ENCODE assay signal across 18 mouse cellular contexts in genomic region chr8:93976446-93977211, GRCm38 (mm10). TPM values are rescaled to one million over a fixed set of nuclear protein-coding genes. Genes with fewer than 3 reads are reported as not detected.
DNase-seq lines count a peak whose midpoint lies in the region; ATAC-seq and TF ChIP-seq lines count a peak whose summit lies in the region.
"Had no signal": no experiment of that assay in that cellular context is flagged by ENCODE, and none has a peak within 500 bp of the region (broad histone marks: within the 10 kb centered on the region; RNA-seq: fewer than 3 reads in every experiment).

No protein-coding gene starts in this region.

- ATAC-seq in kidney, postnatal 0 days (replicated peaks; ENCODE audit: low FRiP score, low read depth), result no peak
- ATAC-seq in liver, postnatal 0 days, result no peak
- ATAC-seq: forebrain, embryonic 13.5 days had no signal

- TF ChIP-seq CTCF in kidney, postnatal 0 days (IDR thresholded peaks at IDR 0.05; ENCODE audit: low read depth), result peak; percentile 35; the same call in 1 of the 2 replicates
- TF ChIP-seq CTCF in liver, postnatal 0 days (IDR thresholded peaks at IDR 0.05; ENCODE audit: low read depth), result 0 out of 2 replicates have a peak, but pooled peaks have one; percentile 16

- no peak for TF ChIP-seq EP300 in liver, postnatal 0 days (IDR thresholded peaks at IDR 0.05; ENCODE audit: low read depth)

- DNase-seq in gastrocnemius, postnatal 10 days, result peak; percentile 3
- no peak for DNase-seq in gastrocnemius, postnatal 14 days
- no peak for DNase-seq in kidney, postnatal 0 days (ENCODE audit: low spot score)
- DNase-seq in kidney, postnatal 4 days, result no peak
- peak; percentile 35 for DNase-seq in testis, postnatal 10 days (ENCODE audit: low spot score)
- DNase-seq in testis, postnatal 14 days (ENCODE audit: low spot score), result no peak
- DNase-seq in liver, postnatal 0 days, result no peak
- no peak for DNase-seq in ovary, adult 18-20 months (ENCODE audit: low spot score)
- DNase-seq: adrenal gland, postnatal 25 days; cerebellum, adult 18-20 months; cerebellum, postnatal 36 days; kidney, adult 18-20 months; kidney, postnatal 14 days; right cerebral cortex, postnatal 14 days had no signal

- no peaks in the 10 kb centered on the region for H3K9me3 ChIP-seq in kidney, postnatal 0 days (replicated peaks; ENCODE audit: low read length)
- H3K9me3 ChIP-seq in liver, postnatal 0 days (ENCODE audit: low read length), result no peaks in the 10 kb centered on the region
- H3K9me3 ChIP-seq: forebrain, embryonic 13.5 days had no signal

- intact Hi-C loops in gastrocnemius, postnatal 14 days (cut with DNase I; ENCODE audit: low total_unique reads), result no loop called here

- H3K9ac ChIP-seq in kidney, postnatal 0 days (ENCODE audit: low read depth, low read length), result no peak overlapping the region
- no peak overlapping the region for H3K9ac ChIP-seq in liver, postnatal 0 days (replicated peaks)
- H3K9ac ChIP-seq: forebrain, embryonic 13.5 days; hindbrain, embryonic 14.5 days had no signal

- no peaks in the 10 kb centered on the region for H3K4me1 ChIP-seq in kidney, postnatal 0 days (replicated peaks; ENCODE audit: insufficient read depth, low read length)
- H3K4me1 ChIP-seq in liver, postnatal 0 days (ENCODE audit: insufficient read depth), result peaks cover 4% of the 10 kb centered on the region
- H3K4me1 ChIP-seq: forebrain, embryonic 13.5 days; megakaryocyte, embryonic 14.5 days had no signal

- H3K4me3 ChIP-seq in kidney, postnatal 0 days (replicated peaks; ENCODE audit: low read depth, low read length), result no peak overlapping the region
- H3K4me3 ChIP-seq in liver, postnatal 0 days (ENCODE audit: low read depth, low read length), result no peak overlapping the region
- H3K4me3 ChIP-seq: forebrain, embryonic 13.5 days; megakaryocyte, embryonic 14.5 days had no signal

- peaks cover 76% of the 10 kb centered on the region for H3K36me3 ChIP-seq in kidney, postnatal 0 days (ENCODE audit: insufficient read depth, low read length)
- peaks cover 91% of the 10 kb centered on the region for H3K36me3 ChIP-seq in liver, postnatal 0 days (replicated peaks; ENCODE audit: insufficient read depth, low read length)

- no peak overlapping the region for H3K4me2 ChIP-seq in kidney, postnatal 0 days (ENCODE audit: low read length)
- no peak overlapping the region for H3K4me2 ChIP-seq in liver, postnatal 0 days (ENCODE audit: low read depth, low read length)
- H3K4me2 ChIP-seq: forebrain, embryonic 13.5 days; hindbrain, embryonic 14.5 days had no signal

- no peak overlapping the region for H3K27ac ChIP-seq in kidney, postnatal 0 days
- 0 out of 2 replicates have a peak overlapping the region, but pooled peaks have one; percentile 1 for H3K27ac ChIP-seq in liver, postnatal 0 days (ENCODE audit: low read depth)
- H3K27ac ChIP-seq: forebrain, embryonic 13.5 days; hindbrain, embryonic 14.5 days had no signal

- H3K27me3 ChIP-seq in kidney, postnatal 0 days (ENCODE audit: insufficient read depth, low read length), result no peaks in the 10 kb centered on the region
- no peaks in the 10 kb centered on the region for H3K27me3 ChIP-seq in liver, postnatal 0 days (ENCODE audit: insufficient read depth, low read length)
- H3K27me3 ChIP-seq: CH12.LX; forebrain, embryonic 13.5 days; megakaryocyte, embryonic 14.5 days had no signal

- 89% methylated on average over 6 of the region's 6 CpGs for WGBS in kidney, postnatal 0 days
- WGBS in liver, postnatal 0 days (ENCODE audit: insufficient replicate concordance), result 86% methylated on average over 6 of the region's 6 CpGs

RNA-seq across cellular contexts. Expression of gene Amfr, which starts 36.0 kb away (rescaled TPM):
- 10 to 100 TPM; 81.5 to 82.3 TPM for total RNA-seq in gastrocnemius, postnatal 10 days (2021)
- total RNA-seq in gastrocnemius, postnatal 14 days (2021), result 10 to 100 TPM; 69.7 to 70.6 TPM
- polyA plus RNA-seq in kidney, postnatal 0 days (2015; fragmentation: Nextera tagmentation; extraction: Ambion mirVana), result 65.8 and 71.7 TPM in 2 replicates
- 60.2 and 66.9 TPM in 2 replicates for polyA plus RNA-seq in liver, postnatal 0 days (2015; fragmentation: Nextera tagmentation; extraction: Ambion mirVana)

Comparison
In these comparisons a context has a peak if more than half of its experiments do, and no peak if none do; other contexts are left out.
1. DNase-seq: peak in gastrocnemius, postnatal 10 days (single experiment) and testis, postnatal 10 days (single experiment); none in gastrocnemius, postnatal 14 days (single experiment), kidney, postnatal 0 days (single experiment), kidney, postnatal 4 days (0 of 2), testis, postnatal 14 days (single experiment), liver, postnatal 0 days (single experiment) and ovary, adult 18-20 months (single experiment).